Mouse (Mus musculus) hindbrain, postnatal 0 days (tissue): ENCODE results near the gene Renbp. TPM values are rescaled to one million over a fixed set of nuclear protein-coding genes. Genes with fewer than 3 reads are reported as not detected.

Source experiments
- ATAC-seq: fragments of 200-750 bp; cut with Nextera tagmentation; 2 replicates; pipeline ENCODE4 v1.8.0; 2017; ENCODE audit warnings: mild to moderate bottlenecking, moderate TSS enrichment, moderate library complexity
- DNase-seq: peaks from one replicate; pipeline ENCODE4 v3.0.0-alpha.2; 2015; ENCODE audit warnings: low spot score
- H3K27ac ChIP-seq: fragments of 300-500 bp; sonication (generic); 2 replicates; pipeline ENCODE4 v1.5.1; 2014; ENCODE audit warnings: mild to moderate bottlenecking
- H3K27me3 ChIP-seq: fragments of 300-500 bp; sonication (generic); 2 replicates; pipeline ENCODE4 v1.6.1; 2014; ENCODE audit warnings: low read length, mixed read lengths; ENCODE audit not compliant: insufficient read depth
- H3K36me3 ChIP-seq: fragments of 300-500 bp; sonication (generic); 2 replicates; pipeline ENCODE4 v1.6.1; 2014; ENCODE audit warnings: low read length, mixed read lengths; ENCODE audit not compliant: insufficient read depth
- H3K4me1 ChIP-seq: fragments of 300-500 bp; sonication (generic); 2 replicates; pipeline ENCODE4 v1.6.1; 2014; ENCODE audit warnings: antibody characterized with exemption, low read length, mixed read lengths; ENCODE audit not compliant: insufficient read depth
- H3K4me2 ChIP-seq: fragments of 300-500 bp; sonication (generic); 2 replicates; pipeline ENCODE4 v1.6.1; 2014; ENCODE audit warnings: low read depth, mild to moderate bottlenecking, low read length, moderate library complexity, mixed read lengths
- H3K4me3 ChIP-seq: fragments of 300-500 bp; sonication (generic); 2 replicates; pipeline ENCODE4 v1.5.1; 2014; ENCODE audit warnings: low read length
- H3K9ac ChIP-seq: fragments of 300-500 bp; sonication (generic); replicated peaks from 2 replicates; pipeline ENCODE4 v1.6.1; 2014; ENCODE audit warnings: mild to moderate bottlenecking, low read length, moderate library complexity, mixed read lengths
- H3K9me3 ChIP-seq: fragments of 300-500 bp; sonication (generic); 2 replicates; pipeline ENCODE4 v1.6.1; 2016; ENCODE audit warnings: low read length, mixed read lengths
- CTCF ChIP-seq: IDR thresholded peaks from 2 replicates; pipeline ENCODE4 v1.5.1; 2016; ENCODE audit warnings: antibody characterized with exemption, control low read depth, low read depth
- WGBS: fragments of 180-500 bp; shearing (Covaris S2); extraction: QIAGEN DNeasy Blood & Tissue Kit; methylation state at CpG from one replicate; pipeline ENCODE4 v1.1.7; 2014; 5-methylcytosine and 5-hydroxymethylcytosine counted together
- polyA plus RNA-seq: library from polyadenylated mRNA; unstranded; fragments of >200 nt; fragmentation: Nextera tagmentation; extraction: Ambion mirVana; gene quantifications from 2 replicates; pipeline ENCODE4 v1.2.1, GENCODE M21; 2015
- total RNA-seq: library from RNA; depleted of rRNA; stranded (reverse); fragments of >200 nt; gene quantifications from 2 replicates; pipeline ENCODE4 v1.2.3, GENCODE M21; 2014; rRNA removed

The Renbp gene
- total and polyA plus RNA-seq, 2 experiments from 2014 or later, result 6.3 to 15.2 TPM

GRCm38 (mm10) chrX:73881463-73881862 is 49.2 kb downstream of the Renbp start:
- H3K27ac ChIP-seq, result peak overlapping the region; percentile 74; the same call in 1 of the 2 replicates
- DNase-seq (no peak), ATAC-seq (peak; percentile 24; the same call in 1 of the 2 replicates)
- peak overlapping the region; percentile 54; the same call in 1 of the 2 replicates for H3K4me3 ChIP-seq
- H3K9me3 ChIP-seq, result no peaks in the 10 kb centered on the region
- no peaks in the 10 kb centered on the region for H3K36me3 ChIP-seq
- WGBS, result 16% methylated on average over 6 of the region's 6 CpGs
- no peak for TF ChIP-seq CTCF
- H3K4me1 ChIP-seq, result no peaks in the 10 kb centered on the region
- H3K4me2 ChIP-seq, result peak overlapping the region; percentile 55
- H3K27me3 ChIP-seq, result no peaks in the 10 kb centered on the region
- H3K9ac ChIP-seq, result peak overlapping the region; percentile 50

- Histone ChIP-seq H3K27ac (peak overlapping the region; percentile 74), H3K4me1 (no peaks in the 10 kb centered on the region), H3K9me3 (no peaks in the 10 kb centered on the region), H3K36me3 (no peaks in the 10 kb centered on the region), H3K9ac (peak overlapping the region; percentile 50), H3K27me3 (no peaks in the 10 kb centered on the region), H3K4me3 (peak overlapping the region; percentile 54), H3K4me2 (peak overlapping the region; percentile 55)
- TF ChIP-seq CTCF, result no peak
- WGBS, result 36% methylated on average over 16 of the region's 16 CpGs
- ATAC-seq (peak; percentile 55), DNase-seq (no peak)
Measured at GRCm38 (mm10) chrX:73881036-73881427, 49.6 kb downstream of the Renbp start.

GRCm38 (mm10) chrX:73880194-73881035 is 50.2 kb downstream of the Renbp start:
- H3K9me3 ChIP-seq, result no peaks in the 10 kb centered on the region
- H3K27me3 ChIP-seq, result no peaks in the 10 kb centered on the region
- ATAC-seq, result peak; percentile 69
- peak overlapping the region; percentile 74 for H3K27ac ChIP-seq
- no peak for TF ChIP-seq CTCF
- DNase-seq, result peak; percentile 65
- H3K4me3 ChIP-seq, result peak overlapping the region; percentile 54
- no peaks in the 10 kb centered on the region for H3K4me1 ChIP-seq
- WGBS, result 38% methylated on average over 35 of the region's 48 CpGs
- H3K4me2 ChIP-seq, result peak overlapping the region; percentile 55
- peak overlapping the region; percentile 50 for H3K9ac ChIP-seq
- H3K36me3 ChIP-seq, result no peaks in the 10 kb centered on the region

- no peak for TF ChIP-seq CTCF
- Histone ChIP-seq H3K36me3 (no peaks in the 10 kb centered on the region), H3K9ac (no peak overlapping the region), H3K9me3 (no peaks in the 10 kb centered on the region), H3K27ac (no peak overlapping the region), H3K4me2 (peak overlapping the region; percentile 33), H3K27me3 (no peaks in the 10 kb centered on the region), H3K4me3 (no peak overlapping the region), H3K4me1 (no peaks in the 10 kb centered on the region)
- 55% methylated on average over 1 of the region's 1 CpGs for WGBS
- ATAC-seq (no peak), DNase-seq (no peak)
Measured at GRCm38 (mm10) chrX:73877014-73877413, 53.6 kb downstream of the Renbp start.

- peak overlapping the region; percentile 33; the same call in 1 of the 2 replicates for H3K4me2 ChIP-seq
- no peak overlapping the region for H3K4me3 ChIP-seq
- ATAC-seq (no peak), DNase-seq (no peak)
- H3K9ac ChIP-seq, result no peak overlapping the region
- no peak for TF ChIP-seq CTCF
- no peaks in the 10 kb centered on the region for H3K4me1 ChIP-seq
- no peaks in the 10 kb centered on the region for H3K36me3 ChIP-seq
- H3K9me3 ChIP-seq, result no peaks in the 10 kb centered on the region
- 74% methylated on average over 2 of the region's 2 CpGs for WGBS
- H3K27me3 ChIP-seq, result no peaks in the 10 kb centered on the region
- no peak overlapping the region for H3K27ac ChIP-seq
Measured at GRCm38 (mm10) chrX:73875881-73876280, 54.8 kb downstream of the Renbp start.

Other genes with a start within 250 kb of the Renbp start
- gene Bcap31, start 214.7 kb downstream of the Renbp start, total RNA-seq, result 50.1 and 50.6 TPM in 2 replicates
- 150 and 157 TPM in 2 replicates for gene Bcap31, start 214.7 kb downstream of the Renbp start, polyA plus RNA-seq
- 16.6 and 18.0 TPM in 2 replicates for gene Abcd1, start 214.3 kb downstream of the Renbp start, total RNA-seq
- gene Abcd1, start 214.3 kb downstream of the Renbp start, polyA plus RNA-seq, result 8.4 and 8.5 TPM in 2 replicates
- 7.4 and 13.6 TPM in 2 replicates for gene Plxnb3, start 173.8 kb downstream of the Renbp start, total RNA-seq
- gene Plxnb3, start 173.8 kb downstream of the Renbp start, polyA plus RNA-seq, result 1.8 and 2.0 TPM in 2 replicates
- gene Srpk3, start 156.4 kb downstream of the Renbp start, total RNA-seq, result 1.8 and 2.1 TPM in 2 replicates
- gene Srpk3, start 156.4 kb downstream of the Renbp start, polyA plus RNA-seq, result 2.7 and 2.9 TPM in 2 replicates
- gene Idh3g, start 144.0 kb downstream of the Renbp start, total RNA-seq, result 238 and 257 TPM in 2 replicates
- gene Idh3g, start 144.0 kb downstream of the Renbp start, polyA plus RNA-seq, result 244 and 248 TPM in 2 replicates
- gene Ssr4, start 143.8 kb downstream of the Renbp start, total RNA-seq, result 89.0 and 144 TPM in 2 replicates
- gene Ssr4, start 143.8 kb downstream of the Renbp start, polyA plus RNA-seq, result 196 and 199 TPM in 2 replicates
- gene Pdzd4, start 105.9 kb downstream of the Renbp start, total RNA-seq, result 137 and 159 TPM in 2 replicates
- 3.4 and 3.5 TPM in 2 replicates for gene Pdzd4, start 105.9 kb downstream of the Renbp start, polyA plus RNA-seq
- gene Avpr2, start 38.7 kb downstream of the Renbp start, total RNA-seq, result not detected in 2 replicates
- not detected in 2 replicates for gene Avpr2, start 38.7 kb downstream of the Renbp start, polyA plus RNA-seq
- 237 and 269 TPM in 2 replicates for gene L1cam, start 34.7 kb downstream of the Renbp start, total RNA-seq
- gene L1cam, start 34.7 kb downstream of the Renbp start, polyA plus RNA-seq, result 57.4 and 73.8 TPM in 2 replicates
- gene Arhgap4, start 9.0 kb downstream of the Renbp start, total RNA-seq, result 7.0 and 7.1 TPM in 2 replicates
- gene Arhgap4, start 9.0 kb downstream of the Renbp start, polyA plus RNA-seq, result 1.6 and 1.7 TPM in 2 replicates
- gene Naa10, start 8.9 kb downstream of the Renbp start, total RNA-seq, result 70.7 and 79.2 TPM in 2 replicates
- 102 and 104 TPM in 2 replicates for gene Naa10, start 8.9 kb downstream of the Renbp start, polyA plus RNA-seq
- gene Hcfc1, start 35.5 kb upstream of the Renbp start, total RNA-seq, result 114 and 133 TPM in 2 replicates
- gene Hcfc1, start 35.5 kb upstream of the Renbp start, polyA plus RNA-seq, result 27.3 and 34.9 TPM in 2 replicates
- 57.6 and 71.0 TPM in 2 replicates for gene Irak1, start 93.1 kb upstream of the Renbp start, total RNA-seq
- 38.7 and 39.2 TPM in 2 replicates for gene Irak1, start 93.1 kb upstream of the Renbp start, polyA plus RNA-seq
- gene Opn1mw, start 196.6 kb upstream of the Renbp start, total RNA-seq, result not detected in 2 replicates
- gene Opn1mw, start 196.6 kb upstream of the Renbp start, polyA plus RNA-seq, result 0.14 TPM in 1 of 2 replicates, not detected in the other
- 48.9 and 62.0 TPM in 2 replicates for gene Mecp2, start 204.5 kb upstream of the Renbp start, total RNA-seq
- 12.2 and 12.5 TPM in 2 replicates for gene Mecp2, start 204.5 kb upstream of the Renbp start, polyA plus RNA-seq
- gene Tex28, start 237.0 kb upstream of the Renbp start, total RNA-seq, result not detected in 2 replicates
- not detected in 2 replicates for gene Tex28, start 237.0 kb upstream of the Renbp start, polyA plus RNA-seq
- not detected in 2 replicates for gene Tktl1, start 246.4 kb upstream of the Renbp start, total RNA-seq
- gene Tktl1, start 246.4 kb upstream of the Renbp start, polyA plus RNA-seq, result 0.06 and 0.09 TPM in 2 replicates